9 mouse cellular contexts compared by ENCODE assay signal in genomic region chr2:135323276-135323954, GRCm38 (mm10).
A peak's percentile ranks its signal among the peaks of the same experiment; 100 is the strongest.
DNase-seq lines count a peak whose midpoint lies in the region; ATAC-seq and TF ChIP-seq lines count a peak whose summit lies in the region.
"Had no signal": no experiment of that assay in that cellular context is flagged by ENCODE, and none has a peak within 500 bp of the region (broad histone marks: within the 10 kb centered on the region; RNA-seq: fewer than 3 reads in every experiment).

No protein-coding gene starts in this region.

- peak; percentile 29; the same call in 1 of the 2 replicates for TF ChIP-seq CTCF in hindbrain, postnatal 0 days (IDR thresholded peaks at IDR 0.05; ENCODE audit: low read depth)
- TF ChIP-seq CTCF in left cerebral cortex, adult 2 months (IDR thresholded peaks at IDR 0.05): no peak

- no peaks in the 10 kb centered on the region for H3K4me1 ChIP-seq in forebrain, embryonic 11.5 days (replicated peaks; ENCODE audit: control insufficient read depth, insufficient read depth, low read length)
- peaks cover 6% of the 10 kb centered on the region; the same call in 1 of the 2 replicates for H3K4me1 ChIP-seq in forebrain, embryonic 10.5 days
- no peaks in the 10 kb centered on the region; the same call in 1 of the 2 replicates for H3K4me1 ChIP-seq in lung, embryonic 16.5 days (replicated peaks; ENCODE audit: control insufficient read depth, insufficient read depth, low read length)
- H3K4me1 ChIP-seq in hindbrain, postnatal 0 days (ENCODE audit: insufficient read depth, low read length): no peaks in the 10 kb centered on the region
- H3K4me1 ChIP-seq: heart, embryonic 13.5 days had no signal

- no peak overlapping the region for H3K4me3 ChIP-seq in forebrain, embryonic 11.5 days (ENCODE audit: low read depth, low read length)
- H3K4me3 ChIP-seq in forebrain, embryonic 10.5 days: no peak overlapping the region
- H3K4me3 ChIP-seq in lung, embryonic 16.5 days (ENCODE audit: low read length): no peak overlapping the region
- H3K4me3 ChIP-seq in hindbrain, postnatal 0 days (ENCODE audit: low read length): peak overlapping the region; percentile 20
- no peak overlapping the region for H3K4me3 ChIP-seq in left cerebral cortex, adult 2 months
- H3K4me3 ChIP-seq: heart, embryonic 13.5 days had no signal

- intact Hi-C loops in left cerebral cortex, adult 2 months (cut with DNase I): no loop called here
- intact Hi-C loops in left cerebral cortex, postnatal 36 days (cut with DNase I): no loop called here

- DNase-seq in forebrain, embryonic 11.5 days (ENCODE audit: low spot score): no peak
- DNase-seq in forebrain, embryonic 10.5 days (ENCODE audit: extremely low spot score, low spot score): no peak
- DNase-seq in lung, postnatal 4 days: no peak
- peak; percentile 79 for DNase-seq in hindbrain, postnatal 0 days (ENCODE audit: low spot score)
- DNase-seq in skeletal muscle tissue, adult 2 months (ENCODE audit: low read depth, low spot score): peak; percentile 13
- DNase-seq in left cerebral cortex, adult 2 months (ENCODE audit: extremely low spot score in 1 of 2, low spot score in 2 of 2): no peak
- no peak for DNase-seq in left cerebral cortex, postnatal 36 days (ENCODE audit: low spot score in 2 of 2)

- WGBS in forebrain, embryonic 11.5 days: 64% methylated on average over 7 of the region's 7 CpGs
- WGBS in forebrain, embryonic 10.5 days: 70% methylated on average over 7 of the region's 7 CpGs
- 79% methylated on average over 7 of the region's 7 CpGs for WGBS in lung, embryonic 16.5 days
- 20% methylated on average over 7 of the region's 7 CpGs for whole genome bisulfite sequencing in hindbrain, postnatal 0 days

- no peaks in the 10 kb centered on the region for H3K27me3 ChIP-seq in forebrain, embryonic 11.5 days (ENCODE audit: control insufficient read depth, insufficient read depth, low read length)
- no peaks in the 10 kb centered on the region for H3K27me3 ChIP-seq in forebrain, embryonic 10.5 days (ENCODE audit: poor library complexity, severe bottlenecking)
- H3K27me3 ChIP-seq in lung, embryonic 16.5 days (ENCODE audit: control insufficient read depth, insufficient read depth, low read depth, low read length): no peaks in the 10 kb centered on the region
- no peaks in the 10 kb centered on the region for H3K27me3 ChIP-seq in hindbrain, postnatal 0 days (ENCODE audit: insufficient read depth, low read length)
- H3K27me3 ChIP-seq: heart, embryonic 13.5 days had no signal

- H3K9ac ChIP-seq in forebrain, embryonic 11.5 days (ENCODE audit: low read length): no peak overlapping the region
- no peak overlapping the region for H3K9ac ChIP-seq in lung, embryonic 16.5 days (ENCODE audit: low read length)
- H3K9ac ChIP-seq in hindbrain, postnatal 0 days (replicated peaks; ENCODE audit: low read length): no peak overlapping the region
- H3K9ac ChIP-seq: heart, embryonic 13.5 days had no signal

- ATAC-seq in forebrain, embryonic 11.5 days (replicated peaks; ENCODE audit: low FRiP score): no peak; the same call in none of the 2 replicates
- ATAC-seq in lung, embryonic 16.5 days (ENCODE audit: low read depth): peak; percentile 26
- peak; percentile 90 for ATAC-seq in hindbrain, postnatal 0 days

- no peaks in the 10 kb centered on the region for H3K36me3 ChIP-seq in forebrain, embryonic 11.5 days (ENCODE audit: control insufficient read depth, insufficient read depth, low read length)
- no peaks in the 10 kb centered on the region for H3K36me3 ChIP-seq in forebrain, embryonic 10.5 days (replicated peaks)
- H3K36me3 ChIP-seq in lung, embryonic 16.5 days (ENCODE audit: control insufficient read depth, insufficient read depth, low read length): no peaks in the 10 kb centered on the region; the same call in 1 of the 2 replicates
- no peaks in the 10 kb centered on the region for H3K36me3 ChIP-seq in hindbrain, postnatal 0 days (ENCODE audit: insufficient read depth, low read length)
- H3K36me3 ChIP-seq: heart, embryonic 13.5 days had no signal

- H3K9me3 ChIP-seq in forebrain, embryonic 11.5 days (ENCODE audit: control insufficient read depth, low read length): no peaks in the 10 kb centered on the region
- no peaks in the 10 kb centered on the region for H3K9me3 ChIP-seq in forebrain, embryonic 10.5 days
- H3K9me3 ChIP-seq in lung, embryonic 16.5 days (ENCODE audit: control insufficient read depth, low read length): no peaks in the 10 kb centered on the region
- H3K9me3 ChIP-seq in hindbrain, postnatal 0 days (ENCODE audit: low read length): no peaks in the 10 kb centered on the region
- H3K9me3 ChIP-seq: heart, embryonic 13.5 days had no signal

- H3K27ac ChIP-seq in forebrain, embryonic 11.5 days (ENCODE audit: low read depth, low read length): no peak overlapping the region
- H3K27ac ChIP-seq in forebrain, embryonic 10.5 days: no peak overlapping the region
- no peak overlapping the region for H3K27ac ChIP-seq in lung, embryonic 16.5 days (ENCODE audit: low read length)
- peak overlapping the region; percentile 4 for H3K27ac ChIP-seq in hindbrain, postnatal 0 days
- H3K27ac ChIP-seq in left cerebral cortex, adult 2 months: no peak overlapping the region
- H3K27ac ChIP-seq: heart, embryonic 13.5 days had no signal

- peak overlapping the region; percentile 35 for H3K4me2 ChIP-seq in forebrain, embryonic 11.5 days (ENCODE audit: low read depth, low read length, severe bottlenecking)
- no peak overlapping the region for H3K4me2 ChIP-seq in lung, embryonic 16.5 days (ENCODE audit: low read depth, low read length)
- peak overlapping the region; percentile 47 for H3K4me2 ChIP-seq in hindbrain, postnatal 0 days (ENCODE audit: low read depth, low read length)
- H3K4me2 ChIP-seq: heart, embryonic 13.5 days had no signal

Comparison
In these comparisons a context has a peak if more than half of its experiments do, and no peak if none do; other contexts are left out.
1. DNase-seq: peak in hindbrain, postnatal 0 days (single experiment) and skeletal muscle tissue, adult 2 months (single experiment); none in forebrain, embryonic 11.5 days (single experiment), forebrain, embryonic 10.5 days (single experiment), lung, postnatal 4 days (0 of 2), left cerebral cortex, adult 2 months (0 of 2) and left cerebral cortex, postnatal 36 days (0 of 2).